Mouse (Mus musculus) brain, embryonic 18.5 days (tissue): Measurements from ENCODE around the gene Vmn1r215.
"Not testable (repeated sequence)": the region's sequence is repeated elsewhere in the genome, so short reads cannot be mapped to it uniquely, and the experiment has no call there.

Experiments used
- DNase-seq: peaks from one replicate; pipeline ENCODE4 v3.0.0-alpha.2; 2012; ENCODE audit warnings: low read depth, low spot score

Vmn1r215 gene

GRCm38 (mm10) chr13:23067725-23068124 lies at the start of gene Vmn1r215:
TSS of gene Vmn1r215 (plus strand) at chr13:23068025.
- no peak for DNase-seq

DNA sequence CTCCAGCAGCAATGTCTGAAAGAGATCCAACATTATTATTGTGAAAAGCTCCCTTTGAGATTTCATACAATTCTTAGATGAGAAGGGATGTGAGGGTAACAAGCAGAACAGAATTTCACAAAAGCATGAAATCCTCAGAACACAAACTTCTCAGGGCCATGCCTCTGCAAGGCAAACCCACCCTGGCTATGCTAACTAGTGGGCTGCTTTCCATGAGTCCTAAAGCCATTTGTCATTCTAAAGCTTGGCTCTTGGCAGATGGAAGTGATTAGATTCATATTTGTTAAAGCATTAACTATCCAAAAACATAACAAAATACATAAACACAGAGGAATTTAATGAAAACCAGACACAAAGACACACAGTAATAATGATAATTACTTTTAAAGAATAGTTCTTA lies 49.7 kb upstream of the Vmn1r215 start:
- no peak for DNase-seq

GRCm38 (mm10) chr13:23024812-23025211 lies 43.0 kb upstream of the Vmn1r215 start:
- DNase-seq: no peak

DNA sequence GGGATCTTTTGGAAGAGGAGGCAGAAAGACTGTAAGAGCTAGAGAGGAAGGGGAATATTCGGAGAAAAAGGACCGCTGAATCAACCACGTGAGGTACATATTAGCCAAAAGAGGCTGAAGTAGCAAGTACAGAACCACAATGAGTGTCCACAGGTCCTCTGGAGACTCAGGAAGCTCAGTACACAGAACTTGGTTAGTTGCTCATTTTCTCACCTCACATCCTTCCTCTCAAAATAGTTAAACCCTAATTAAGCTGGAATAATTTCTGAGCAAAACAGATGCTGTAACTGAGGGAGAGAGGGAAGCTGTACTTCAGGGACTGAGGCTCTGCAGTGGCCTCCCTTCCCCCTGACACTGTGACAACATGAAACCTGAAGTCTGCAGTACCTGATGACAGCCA lies 37.7 kb upstream of the Vmn1r215 start, which contains the start of gene Vmn1r214:
TSS of gene Vmn1r214 (plus strand) at position 301 of the 400 bp plus-strand sequence.
- DNase-seq: no peak

GRCm38 (mm10) chr13:23057778-23058177 lies 10.0 kb upstream of the Vmn1r215 start:
- DNase-seq: no peak

DNA sequence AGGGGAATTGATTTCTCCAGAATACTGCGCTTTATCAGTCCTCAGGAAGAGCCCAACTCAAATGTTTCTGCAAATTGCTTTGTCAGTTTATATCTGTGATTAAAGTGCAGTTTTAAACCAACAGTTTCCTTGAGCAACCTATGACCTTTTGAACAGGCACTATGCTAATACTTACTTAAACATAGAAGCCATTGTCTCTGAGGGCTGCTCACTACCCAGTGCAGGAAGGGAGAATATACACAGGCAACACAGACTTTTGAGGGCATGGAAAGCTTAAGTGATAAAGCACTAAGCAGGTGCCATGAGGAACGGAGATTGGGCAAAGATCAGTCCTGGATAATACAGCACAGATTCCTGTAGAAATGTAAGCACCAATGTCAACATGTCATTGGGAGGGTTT lies 1.5 kb downstream of the Vmn1r215 start:
- no peak for DNase-seq

- DNase-seq: no peak
Observed at GRCm38 (mm10) chr13:23094386-23094785, 26.6 kb downstream of the Vmn1r215 start.

- DNase-seq: not testable (repeated sequence)
Observed at GRCm38 (mm10) chr13:23118126-23118525, 50.3 kb downstream of the Vmn1r215 start, which contains the start of gene Vmn1r217. TSS of gene Vmn1r217 (minus strand) at chr13:23118226.

GRCm38 (mm10) chr13:23120611-23121010 lies 52.8 kb downstream of the Vmn1r215 start:
- DNase-seq: no peak
